Mouse (Mus musculus) cerebellum, adult 18-20 months (tissue): ENCODE measurements around the gene Syndig1l.

ENCODE experiments used
- DNase-seq, 2 experiments: peaks; one replicate each; pipeline ENCODE4 v3.0.0; 2021

Gene Syndig1l

GRCm38 (mm10) chr12:84671646-84672045 is 27.0 kb downstream of the Syndig1l start:
- DNase-seq = no peak

- no peak for DNase-seq
Measured at GRCm38 (mm10) chr12:84670555-84670954, 28.1 kb downstream of the Syndig1l start.

- peak; percentile 62 to 76 for DNase-seq
Measured at GRCm38 (mm10) chr12:84653912-84654311, 44.7 kb downstream of the Syndig1l start.

GRCm38 (mm10) chr12:84650234-84650633 is 48.4 kb downstream of the Syndig1l start:
- DNase-seq = no peak

- no peak for DNase-seq
Measured at GRCm38 (mm10) chr12:84640654-84641053, 58.0 kb downstream of the Syndig1l start, which contains the start of gene Vrtn. Gene Vrtn (plus strand): TSS chr12:84641019.

- DNase-seq = no peak
Measured at GRCm38 (mm10) chr12:84640253-84640652, 58.4 kb downstream of the Syndig1l start.

GRCm38 (mm10) chr12:84631867-84632266 is 66.8 kb downstream of the Syndig1l start:
- no peak for DNase-seq
